Mouse (Mus musculus) natural killer cell, adult 2 months (primary cell): Measurements from ENCODE around the gene Pacs1.
"Not testable (repeated sequence)": the region's sequence is repeated elsewhere in the genome, so short reads cannot be mapped to it uniquely, and the experiment has no call there.

Experiments used
- DNase-seq, 2 experiments: peaks; one replicate each; pipeline ENCODE4 v3.0.0; 2022; ENCODE audit warnings: low spot score in 2 of 2

The Pacs1 gene

DNA sequence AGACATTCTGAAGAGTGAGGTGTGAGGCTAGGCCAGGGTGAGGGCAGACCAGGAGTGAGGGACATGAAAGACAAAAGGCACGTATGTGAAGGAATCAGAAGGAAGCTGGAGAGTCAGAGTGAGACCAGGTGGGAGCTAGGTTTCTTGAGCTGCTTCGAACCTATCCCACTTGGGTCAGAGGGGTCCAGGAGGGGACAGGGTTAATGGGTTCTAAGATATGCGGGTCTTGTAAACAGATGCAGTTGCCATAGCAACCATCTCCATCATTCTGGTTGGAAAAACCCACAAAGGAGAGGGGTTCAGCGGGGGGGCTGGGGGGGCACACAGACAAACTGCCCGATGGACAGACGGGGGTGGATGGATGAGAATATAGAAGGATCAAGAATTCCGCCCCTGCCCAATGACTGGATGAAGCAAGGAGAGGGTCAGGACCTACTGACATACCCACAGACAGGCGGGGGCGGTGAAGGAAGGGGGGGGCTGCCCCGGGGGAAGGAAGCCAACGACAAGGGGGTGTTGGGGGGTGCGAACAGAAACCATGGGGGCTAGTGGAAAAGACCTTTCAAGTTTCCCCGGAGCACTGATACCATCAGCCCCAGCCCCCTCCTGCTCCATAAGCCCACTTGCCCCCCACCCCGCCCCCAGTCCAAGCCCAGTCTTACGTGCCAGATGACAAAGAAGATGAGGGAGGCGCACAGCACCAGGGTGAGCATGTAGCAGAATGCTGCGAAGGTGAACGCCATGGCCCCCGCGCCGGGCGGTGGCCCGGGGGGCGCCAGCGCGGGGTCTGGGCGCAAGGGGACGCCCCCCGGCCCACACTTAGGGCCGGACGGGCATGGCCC lies 175.2 kb downstream of the Pacs1 start:
- DNase-seq: no peak

DNA sequence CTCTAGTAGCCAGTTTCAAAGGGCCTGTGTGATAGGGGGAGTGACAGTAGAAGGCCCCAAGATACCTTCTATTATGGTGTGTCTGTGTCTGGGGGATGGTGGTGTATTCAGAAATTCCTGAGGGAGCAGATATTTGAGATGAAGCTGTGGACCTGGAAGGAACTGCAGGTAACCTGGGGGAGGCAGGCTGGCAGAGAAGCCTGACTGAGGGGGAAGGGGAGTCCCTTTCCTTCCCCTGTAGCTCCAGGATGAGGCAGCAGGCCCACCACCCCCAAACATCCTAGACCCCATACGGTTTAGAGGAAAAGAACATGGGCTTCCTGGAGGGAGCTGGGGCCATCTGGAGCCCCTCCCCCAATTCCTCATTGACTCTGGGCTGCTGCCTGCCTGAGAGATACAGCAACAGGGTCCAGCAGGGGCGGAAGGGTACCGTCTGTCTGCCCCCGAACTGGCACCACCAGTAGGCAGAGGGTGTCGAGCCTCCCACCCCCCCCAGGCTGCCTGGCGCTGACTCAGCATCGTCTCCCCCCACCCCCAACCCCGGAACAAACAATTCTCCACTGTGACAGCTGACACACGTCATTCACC lies 176.9 kb downstream of the Pacs1 start:
- no peak for DNase-seq

DNA sequence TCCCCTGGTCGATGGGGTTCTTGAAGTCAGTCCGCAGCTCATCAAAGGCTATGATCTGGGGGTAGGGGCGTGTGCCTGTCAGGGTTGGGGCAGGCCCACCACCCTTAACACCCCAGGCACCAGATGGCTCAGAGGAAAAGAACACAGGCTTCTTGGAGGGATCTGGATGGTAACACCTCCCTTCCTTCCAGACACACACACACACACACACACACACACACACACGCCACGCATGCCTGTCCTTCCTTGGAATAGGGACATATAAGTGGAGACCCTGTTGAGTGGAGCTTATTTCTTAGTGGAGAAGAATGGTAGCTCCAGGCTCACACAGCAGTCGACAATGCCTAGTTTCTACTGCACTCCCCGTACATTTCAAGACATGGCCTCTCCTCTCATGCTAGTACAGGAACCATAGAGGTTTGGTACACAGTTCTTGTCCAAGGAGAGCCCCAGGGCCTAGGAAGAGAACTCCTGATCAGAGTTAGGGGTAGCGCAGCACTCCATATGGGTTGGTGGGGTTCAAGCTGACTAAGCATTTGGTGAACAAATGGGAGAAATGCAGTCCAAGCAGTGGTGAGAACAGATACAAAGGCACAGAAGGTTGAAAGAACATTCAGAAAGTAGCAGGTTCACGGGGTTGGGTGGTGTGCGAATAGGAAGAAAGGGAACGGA lies 178.0 kb downstream of the Pacs1 start:
- no peak for DNase-seq

DNA sequence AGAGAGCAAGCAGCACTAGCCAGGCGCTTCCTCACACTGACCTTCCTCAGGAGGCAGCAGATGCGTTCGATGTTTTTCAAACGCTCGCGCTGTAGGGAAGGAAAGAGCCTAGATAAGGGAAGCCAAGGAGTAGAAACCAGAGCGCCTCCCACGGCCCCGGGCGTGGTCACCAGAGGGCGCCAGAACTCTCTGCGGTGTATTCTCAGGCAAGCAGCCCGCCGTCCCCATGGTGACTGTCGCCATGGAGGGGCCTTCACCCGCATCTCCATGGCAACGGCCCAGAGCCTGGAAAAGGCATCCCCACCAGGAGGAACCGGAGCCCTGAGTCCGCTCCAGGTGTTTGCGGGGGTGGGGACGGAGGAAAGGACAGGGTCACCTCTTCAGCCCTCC lies 178.7 kb downstream of the Pacs1 start:
- peak; percentile 77 to 85 for DNase-seq

DNA sequence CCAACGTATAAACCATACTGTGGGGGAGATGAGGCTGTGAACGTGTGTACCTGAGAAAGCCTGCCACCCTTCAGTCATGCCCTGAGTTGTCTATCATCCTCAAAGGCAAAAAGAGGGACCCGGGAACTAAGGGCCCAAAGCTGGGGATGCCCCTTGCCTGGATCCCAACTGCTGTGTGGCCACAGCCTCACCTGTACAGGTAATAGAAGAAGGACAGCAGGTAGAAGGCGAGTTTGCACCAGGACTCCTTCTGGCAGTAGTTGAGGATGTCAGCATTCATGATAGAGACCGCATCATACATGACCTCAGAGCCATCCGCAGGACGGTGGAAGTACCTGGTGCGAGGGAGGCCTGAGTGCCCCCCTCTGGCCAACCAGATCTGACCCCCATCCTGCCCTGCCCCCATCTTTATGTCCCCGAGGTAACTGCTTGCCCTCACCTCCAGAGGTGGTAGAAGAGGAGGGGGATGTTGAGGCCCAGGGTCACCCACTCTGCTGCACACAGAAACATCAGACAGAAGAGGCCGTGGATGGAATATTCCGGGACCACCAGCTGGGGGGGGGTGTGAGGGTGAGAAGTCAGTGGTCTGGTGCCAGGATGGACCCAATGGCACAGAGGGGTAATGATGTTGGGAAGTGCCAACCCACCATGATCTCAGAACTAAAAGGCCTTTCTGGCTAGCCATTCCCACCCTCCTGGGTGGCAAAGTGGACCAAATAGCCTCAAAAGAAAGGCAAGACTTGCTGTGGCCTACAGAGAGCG lies 179.3 kb downstream of the Pacs1 start:
- no peak for DNase-seq

DNA sequence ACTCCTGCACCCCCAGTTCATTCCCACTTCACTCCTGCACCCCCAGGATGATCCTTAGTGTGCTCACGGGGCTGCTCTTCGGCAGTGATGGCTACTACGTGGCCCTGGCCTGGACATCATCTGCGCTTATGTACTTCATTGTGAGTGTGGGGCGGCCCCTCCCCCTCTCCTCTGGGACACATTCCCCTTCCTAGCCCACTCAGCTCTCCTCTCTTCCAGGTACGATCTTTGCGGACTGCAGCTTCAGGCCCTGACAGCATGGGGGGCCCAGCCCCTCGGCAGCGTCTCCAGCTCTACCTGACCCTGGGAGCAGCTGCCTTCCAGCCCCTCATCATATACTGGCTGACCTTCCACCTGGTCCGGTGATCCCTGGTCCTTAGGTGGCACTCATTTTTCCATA lies 180.8 kb downstream of the Pacs1 start:
- DNase-seq: no peak

DNA sequence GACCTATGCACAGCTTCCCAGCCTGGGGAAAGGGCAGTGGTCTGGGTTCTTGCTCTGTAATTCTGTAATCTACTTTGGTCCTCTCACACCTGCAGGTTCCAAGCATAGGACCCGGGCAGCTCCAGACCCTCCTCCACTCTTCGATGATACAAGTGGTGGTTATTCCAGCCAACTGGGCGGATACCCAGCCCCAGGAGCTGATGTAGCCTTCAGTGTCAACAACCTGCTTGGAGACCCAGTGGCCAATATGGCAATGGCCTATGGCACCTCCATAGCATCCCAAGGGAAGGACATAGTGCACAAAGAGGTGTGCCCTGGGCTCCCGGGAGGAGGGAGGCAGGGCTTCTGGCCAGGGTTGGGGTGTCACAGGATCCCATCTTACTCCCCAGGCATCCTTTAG lies 183.6 kb downstream of the Pacs1 start:
- DNase-seq: no peak

DNA sequence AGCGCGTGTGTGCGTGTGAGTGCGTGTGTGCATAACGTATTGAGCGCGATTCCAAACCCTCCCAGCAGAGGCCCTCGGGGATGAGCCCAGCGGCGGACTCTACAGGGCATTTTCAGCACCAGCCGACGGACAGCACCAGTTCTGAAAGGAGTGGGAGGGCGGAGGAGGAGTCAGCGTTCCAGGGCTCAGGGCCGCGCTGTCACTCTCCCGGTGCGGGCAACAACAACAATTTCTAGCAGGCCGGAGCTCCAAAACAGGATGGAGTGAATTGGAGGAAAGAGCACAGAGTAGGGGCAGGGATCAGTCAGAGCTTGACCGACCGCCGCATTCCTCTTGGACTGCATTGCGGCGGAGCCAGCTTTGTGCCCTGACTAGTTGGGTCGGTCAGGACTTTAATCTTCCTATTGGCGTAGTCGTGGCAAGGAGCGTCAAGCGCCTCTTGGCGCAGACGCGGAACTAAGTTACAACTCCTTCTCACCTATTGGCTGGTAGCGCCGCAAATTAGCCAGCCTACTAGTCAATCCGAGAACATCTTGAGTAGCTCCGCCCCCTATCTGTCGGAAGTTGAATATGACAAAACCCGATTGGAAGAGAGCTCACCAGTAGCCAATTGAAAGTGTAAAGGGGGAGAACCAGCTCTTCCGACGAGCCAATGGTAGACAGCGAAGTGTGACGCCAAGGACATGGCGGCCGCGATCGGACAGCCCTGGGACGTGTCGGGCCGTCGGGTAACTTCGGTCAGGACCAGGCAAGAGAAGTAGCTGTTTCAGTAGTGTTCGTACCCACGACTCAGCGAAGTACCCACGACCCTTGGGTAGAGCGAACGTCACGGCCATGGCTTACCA lies 184.8 kb downstream of the Pacs1 start, which contains the start of gene Yif1a:
Gene Yif1a (plus strand): TSS at position 655 of the 845 bp plus-strand sequence.
- DNase-seq: peak; percentile 94

DNA sequence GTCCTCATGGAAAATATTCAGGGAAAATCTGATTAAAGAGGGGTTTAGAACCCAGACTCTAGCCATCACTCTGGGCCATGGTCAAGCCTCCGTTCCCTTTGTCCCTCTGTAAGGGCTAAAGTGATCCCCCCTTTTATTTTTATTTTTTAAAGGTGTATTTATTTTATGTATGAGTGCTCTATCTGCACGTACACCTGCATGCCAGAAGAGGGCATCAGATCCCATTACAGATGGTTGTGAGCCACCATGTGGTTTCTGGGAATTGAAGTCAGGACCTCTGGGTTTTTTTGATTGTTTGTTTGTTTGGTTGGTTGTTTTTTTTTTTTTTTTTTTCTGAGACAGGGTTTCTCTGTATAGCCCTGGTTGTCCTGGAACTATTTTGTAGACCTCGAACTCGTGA lies 186.4 kb downstream of the Pacs1 start:
- not testable (repeated sequence) for DNase-seq

DNA sequence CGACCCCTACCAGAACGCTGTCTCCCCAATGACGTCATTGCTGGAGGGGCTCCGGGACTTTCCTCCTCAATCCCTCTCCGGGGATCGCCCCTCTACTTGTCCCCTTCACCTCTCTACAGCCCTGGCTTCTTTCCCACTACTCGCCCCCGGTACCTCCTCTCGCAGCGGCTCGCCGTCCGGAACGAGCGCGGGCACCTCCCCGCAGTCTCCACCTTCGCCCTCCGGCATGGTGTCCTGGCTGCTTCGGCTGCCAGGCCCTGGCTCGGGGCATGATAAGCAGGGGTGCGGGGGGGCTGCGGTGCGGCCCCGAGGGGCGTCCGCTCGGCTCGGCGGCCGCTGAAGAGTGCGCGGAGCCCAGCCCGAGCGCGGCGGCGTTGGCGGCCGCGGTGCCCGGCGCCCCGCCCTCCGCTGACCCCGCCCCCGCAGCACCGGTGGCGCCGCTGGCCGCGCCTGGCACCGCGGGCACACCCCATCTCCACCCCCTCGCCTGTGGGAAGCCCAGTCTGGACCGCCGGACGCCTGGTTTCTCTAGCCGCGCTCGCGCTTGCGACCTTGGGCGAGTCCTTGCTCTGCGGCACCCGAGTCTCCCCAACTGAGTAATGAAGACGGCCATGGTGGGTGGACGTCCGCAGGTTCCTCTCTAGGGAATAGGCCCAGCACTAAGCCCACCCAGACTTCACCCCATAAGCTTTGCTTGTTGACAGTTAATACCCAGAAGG lies 187.6 kb downstream of the Pacs1 start, which contains the start of gene Tmem151a:
Gene Tmem151a (minus strand): TSS at position 387 of the 719 bp plus-strand sequence.
- DNase-seq: peak; percentile 31 to 35

DNA sequence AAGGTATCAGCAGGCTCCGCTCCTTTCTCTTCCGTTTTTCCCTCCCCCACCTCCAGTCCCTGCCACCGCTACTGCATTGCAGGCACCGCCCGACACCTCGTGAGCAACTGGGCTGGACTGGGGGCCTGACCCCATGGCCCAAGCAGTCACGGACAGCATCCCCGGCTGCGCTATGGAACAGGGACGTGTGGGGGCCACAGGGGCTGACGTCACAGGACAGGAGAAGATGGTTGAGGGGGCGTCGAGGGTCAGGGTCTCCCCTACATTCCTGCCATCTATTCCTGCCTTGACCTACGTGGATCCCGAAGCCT lies 188.1 kb downstream of the Pacs1 start:
- peak in 1 of 2 experiments; percentile 32 for DNase-seq

DNA sequence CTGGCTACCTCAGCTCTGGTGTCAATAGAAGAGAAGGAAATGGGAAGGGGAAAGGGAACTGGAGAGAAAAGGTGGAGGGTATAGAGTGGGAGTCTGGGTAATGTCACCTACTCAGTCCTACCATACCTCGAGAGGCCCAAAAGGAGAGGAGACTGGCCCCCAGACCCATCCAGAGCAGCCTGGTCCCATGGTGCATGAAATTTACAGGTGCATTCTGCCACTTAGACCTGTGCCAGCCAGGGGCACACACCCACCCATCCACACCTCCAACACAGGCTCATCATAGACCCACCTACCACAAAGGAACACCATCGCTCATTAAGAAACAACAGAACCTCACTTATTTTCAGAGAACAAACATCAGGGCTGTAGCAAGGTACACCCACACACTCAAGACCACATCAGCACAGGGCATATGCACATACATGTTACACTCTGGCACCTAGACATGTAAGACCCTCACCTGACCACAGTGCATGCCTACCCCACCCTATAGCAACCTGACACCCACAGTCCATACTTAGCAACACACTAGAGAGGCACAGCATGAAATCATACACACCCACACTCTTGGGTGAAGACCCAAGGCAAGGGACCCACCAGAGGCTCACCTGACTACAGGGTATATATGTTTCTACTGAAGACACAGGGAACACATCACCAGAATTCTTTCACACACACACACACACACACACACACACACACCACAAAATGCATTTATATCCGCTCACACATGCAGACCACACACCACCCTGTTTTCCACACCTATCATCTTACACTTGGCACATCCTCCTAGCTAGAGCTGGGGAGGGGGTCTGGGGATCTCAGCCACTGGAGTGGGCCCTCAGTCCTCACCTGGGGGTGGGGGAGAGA lies 188.7 kb downstream of the Pacs1 start:
- peak; percentile 42 to 60 for DNase-seq
